Mouse (Mus musculus) heart, postnatal 0 days (tissue): ENCODE data around the gene C2cd4d.

Experiments
- CTCF ChIP-seq: IDR thresholded peaks from 2 replicates; pipeline ENCODE4 v1.5.1; 2016; ENCODE audit warnings: antibody characterized with exemption, control low read depth, low read depth
- EP300 ChIP-seq: IDR thresholded peaks from 2 replicates; pipeline ENCODE4 v1.6.1; 2016; ENCODE audit warnings: antibody characterized with exemption, low read depth

DNA sequence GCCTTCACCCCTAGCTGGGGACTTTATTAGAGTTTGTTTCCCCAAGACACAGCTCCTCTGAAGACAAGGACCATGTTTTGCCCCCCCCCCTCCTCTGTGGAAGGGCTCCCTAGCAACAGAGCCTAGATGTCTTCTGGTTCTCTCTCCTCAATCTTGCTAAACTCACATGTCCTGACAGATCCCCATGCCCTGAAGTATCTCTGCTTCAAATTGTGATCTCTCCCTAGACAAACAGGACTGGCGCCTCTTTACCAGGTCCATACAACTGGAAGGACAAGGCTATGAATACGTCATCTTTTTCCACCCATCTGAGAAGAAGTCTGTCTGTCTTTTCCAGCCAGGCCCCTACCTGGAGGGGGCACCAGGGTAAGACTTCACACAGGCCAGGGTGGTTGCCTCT lies 18.1 kb upstream of the C2cd4d start:
- TF ChIP-seq EP300: no peak
- no peak for TF ChIP-seq CTCF
